ENCODE assay signal across 15 mouse cellular contexts in the genomic region with DNA sequence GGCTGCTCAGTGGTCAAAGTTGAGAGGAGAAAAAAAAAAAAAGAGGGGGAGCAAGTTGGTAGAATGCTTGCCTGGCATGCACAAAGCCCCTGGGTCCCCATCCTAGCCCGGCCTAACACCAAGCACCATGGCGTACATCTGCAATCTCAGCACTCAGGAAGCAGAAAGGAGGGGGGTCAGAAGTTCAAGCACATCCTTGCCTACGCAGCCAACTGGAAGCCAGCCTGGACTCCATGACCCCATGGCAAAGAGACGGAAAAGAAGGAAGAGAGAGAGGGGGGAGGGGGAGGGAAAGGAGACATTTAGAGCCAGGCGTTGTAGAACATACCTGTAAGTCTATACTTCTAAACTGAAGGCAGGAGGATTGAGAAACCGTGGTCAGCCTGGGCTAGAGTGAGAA. TPM values are rescaled to one million over a fixed set of nuclear protein-coding genes. Genes with fewer than 3 reads are reported as not detected.
A peak's percentile ranks its signal among the peaks of the same experiment; 100 is the strongest.
DNase-seq lines count a peak whose midpoint lies in the region; ATAC-seq and TF ChIP-seq lines count a peak whose summit lies in the region.
"Had no signal": no experiment of that assay in that cellular context is flagged by ENCODE, and none has a peak within 500 bp of the region (broad histone marks: within the 10 kb centered on the region; RNA-seq: fewer than 3 reads in every experiment).

No protein-coding gene starts in this region.

- ATAC-seq in liver, embryonic 11.5 days (replicated peaks; ENCODE audit: low FRiP score), result no peak
- ATAC-seq in lung, embryonic 14.5 days (ENCODE audit: insufficient read depth), result peak; percentile 32; the same call in 1 of the 2 replicates
- ATAC-seq: CD4-positive, CD25-positive, alpha-beta regulatory T cell, adult 4 months had no signal

- peaks cover 2% of the 10 kb centered on the region for H3K4me1 ChIP-seq in liver, adult 2 months (ENCODE audit: control insufficient read depth, insufficient read depth, low read length)
- no peaks in the 10 kb centered on the region for H3K4me1 ChIP-seq in liver, embryonic 11.5 days (replicated peaks; ENCODE audit: control insufficient read depth, insufficient read depth, low read length)
- H3K4me1 ChIP-seq in lung, embryonic 14.5 days (ENCODE audit: insufficient read depth), result peaks cover 13% of the 10 kb centered on the region; the same call in 1 of the 2 replicates
- peaks cover 20% of the 10 kb centered on the region for H3K4me1 ChIP-seq in hindbrain, embryonic 10.5 days (replicated peaks)

- no peaks in the 10 kb centered on the region for H3K79me2 ChIP-seq in liver, adult 2 months (ENCODE audit: control insufficient read depth, insufficient read depth, low read length)

- TF ChIP-seq CTCF in liver, adult 2 months (IDR thresholded peaks at IDR 0.05; ENCODE audit: low read depth, low read length), result no peak
- no peak for TF ChIP-seq CTCF in lung, embryonic 14.5 days (IDR thresholded peaks at IDR 0.05; ENCODE audit: low read depth)

- no peaks in the 10 kb centered on the region for H3K27me3 ChIP-seq in liver, adult 2 months (ENCODE audit: control insufficient read depth, insufficient read depth, low read length)
- no peaks in the 10 kb centered on the region for H3K27me3 ChIP-seq in liver, embryonic 11.5 days (replicated peaks; ENCODE audit: control insufficient read depth, insufficient read depth, low read length)
- no peaks in the 10 kb centered on the region for H3K27me3 ChIP-seq in lung, embryonic 14.5 days (ENCODE audit: insufficient read depth, low read length)
- H3K27me3 ChIP-seq in hindbrain, embryonic 10.5 days (ENCODE audit: insufficient read depth, poor library complexity, severe bottlenecking), result no peaks in the 10 kb centered on the region
- H3K27me3 ChIP-seq: intestine, embryonic 15.5 days; stomach, embryonic 15.5 days had no signal

- H3K36me3 ChIP-seq in liver, adult 2 months (ENCODE audit: control insufficient read depth, insufficient read depth, low read length), result no peaks in the 10 kb centered on the region
- H3K36me3 ChIP-seq in liver, embryonic 11.5 days (ENCODE audit: control insufficient read depth, insufficient read depth, low read length), result no peaks in the 10 kb centered on the region
- H3K36me3 ChIP-seq in lung, embryonic 14.5 days (ENCODE audit: insufficient read depth), result no peaks in the 10 kb centered on the region
- no peaks in the 10 kb centered on the region for H3K36me3 ChIP-seq in hindbrain, embryonic 10.5 days
- H3K36me3 ChIP-seq: intestine, embryonic 15.5 days; stomach, embryonic 15.5 days had no signal

- H3K4me3 ChIP-seq in liver, adult 2 months (ENCODE audit: insufficient read depth, low read depth, low read length), result no peak overlapping the region
- H3K4me3 ChIP-seq in liver, embryonic 11.5 days (ENCODE audit: low read depth, low read length), result no peak overlapping the region
- H3K4me3 ChIP-seq in lung, embryonic 14.5 days (ENCODE audit: low read depth, low read length), result no peak overlapping the region
- no peak overlapping the region for H3K4me3 ChIP-seq in hindbrain, embryonic 10.5 days
- H3K4me3 ChIP-seq: heart, adult 2 months; intestine, embryonic 15.5 days; stomach, embryonic 15.5 days had no signal

- TF ChIP-seq POLR2A in liver, adult 2 months (IDR thresholded peaks at IDR 0.05; ENCODE audit: extremely low read depth, insufficient read depth, low read length), result no peak

- H3K9me3 ChIP-seq in liver, embryonic 11.5 days (ENCODE audit: control insufficient read depth, low read length), result no peaks in the 10 kb centered on the region
- H3K9me3 ChIP-seq in lung, embryonic 14.5 days (ENCODE audit: low read depth, low read length), result no peaks in the 10 kb centered on the region
- no peaks in the 10 kb centered on the region for H3K9me3 ChIP-seq in hindbrain, embryonic 10.5 days
- H3K9me3 ChIP-seq: intestine, embryonic 15.5 days; stomach, embryonic 15.5 days had no signal

- H3K9ac ChIP-seq in liver, adult 2 months (ENCODE audit: low read depth, low read length), result no peak overlapping the region
- no peak overlapping the region for H3K9ac ChIP-seq in liver, embryonic 11.5 days (ENCODE audit: low read depth, low read length)
- no peak overlapping the region for H3K9ac ChIP-seq in lung, embryonic 14.5 days
- H3K9ac ChIP-seq: intestine, embryonic 15.5 days; stomach, embryonic 15.5 days had no signal

- 36% methylated on average over 6 of the region's 6 CpGs for WGBS in liver, adult 2 months
- 50% methylated on average over 6 of the region's 6 CpGs for WGBS in liver, embryonic 11.5 days
- WGBS in lung, embryonic 14.5 days, result 34% methylated on average over 6 of the region's 6 CpGs
- WGBS in hindbrain, embryonic 10.5 days, result 62% methylated on average over 6 of the region's 6 CpGs

- DNase-seq in liver, adult 2 months (ENCODE audit: extremely low read depth, low read depth, low spot score), result peak; percentile 60
- no peak for DNase-seq in liver, embryonic 11.5 days (ENCODE audit: low spot score)
- peak; percentile 59 for DNase-seq in kidney, postnatal 10 days
- peak; percentile 27 for DNase-seq in lung, embryonic 14.5 days
- DNase-seq in cerebellum, adult 9-10 months, result no peak
- DNase-seq in left cerebral cortex, postnatal 25 days (ENCODE audit: low spot score in 2 of 2), result no peak
- DNase-seq in heart, postnatal 14 days, result no peak
- no peak for DNase-seq in hindbrain, embryonic 10.5 days (ENCODE audit: low spot score)
- DNase-seq: heart, adult 2 months; right cerebral cortex, postnatal 25 days had no signal

- H3K27ac ChIP-seq in liver, adult 2 months (replicated peaks; ENCODE audit: insufficient read depth, low read depth, low read length), result no peak overlapping the region
- no peak overlapping the region for H3K27ac ChIP-seq in liver, embryonic 11.5 days (ENCODE audit: low read depth, low read length)
- peak overlapping the region; percentile 70; the same call in 1 of the 2 replicates for H3K27ac ChIP-seq in lung, embryonic 14.5 days (ENCODE audit: low read depth)
- no peak overlapping the region for H3K27ac ChIP-seq in hindbrain, embryonic 10.5 days
- H3K27ac ChIP-seq: heart, adult 2 months; intestine, embryonic 15.5 days; macrophage; stomach, embryonic 15.5 days had no signal

- no peak overlapping the region for H3K4me2 ChIP-seq in liver, embryonic 11.5 days
- 0 out of 2 replicates have a peak overlapping the region, but pooled peaks have one; percentile 2 for H3K4me2 ChIP-seq in lung, embryonic 14.5 days
- H3K4me2 ChIP-seq: intestine, embryonic 15.5 days; stomach, embryonic 15.5 days had no signal

- intact Hi-C loops in left cerebral cortex, postnatal 25 days (cut with DNase I), result loop anchor here (2.0 to 5.0 kb wide), 3 partner anchors 40 to 182 kb away; partner anchors contain the start of gene Lrp6
- intact Hi-C loops in heart, postnatal 14 days (cut with DNase I), result loop anchor here (2.0 to 5.0 kb wide), 3 partner anchors 36 to 134 kb away; partner anchors contain the start of gene Lrp6

RNA-seq across cellular contexts. Expression of gene Mansc1, which starts 25.7 kb away (rescaled TPM):
- total RNA-seq in liver, adult 2 months (2014; rRNA removed), result 1.0 TPM in 2 replicates
- 0.70 and 0.83 TPM in 2 replicates for polyA plus RNA-seq in liver, adult 2 months (2012; rRNA removed)
- 1.0 and 1.9 TPM in 2 replicates for polyA plus RNA-seq in liver, embryonic 11.5 days (2014; fragmentation: Nextera tagmentation; extraction: Ambion mirVana)
- polyA plus RNA-seq in lung, embryonic 14.5 days (2014; fragmentation: Nextera tagmentation; extraction: Ambion mirVana), result 5.8 and 5.9 TPM in 2 replicates
- total RNA-seq in left cerebral cortex, postnatal 25 days (2021), result 10 to 100 TPM in 1 of 2 experiments, 1 to 10 TPM in 1; 9.9 to 10.0 TPM
- 1 to 10 TPM; 5.5 to 7.4 TPM for total RNA-seq in heart, postnatal 14 days (2021)
- polyA plus RNA-seq in hindbrain, embryonic 10.5 days (2016; fragmentation: Nextera tagmentation; extraction: Ambion mirVana), result 0.95 and 1.2 TPM in 2 replicates
- total RNA-seq: neutrophil, adult 5-6 weeks had no signal

RNA-seq across cellular contexts. Expression of gene Borcs5, which starts 32.8 kb away (rescaled TPM):
- 5.7 and 6.6 TPM in 2 replicates for total RNA-seq in liver, adult 2 months (2014; rRNA removed)
- 11.5 and 12.4 TPM in 2 replicates for polyA plus RNA-seq in liver, adult 2 months (2012; rRNA removed)
- polyA plus RNA-seq in liver, embryonic 11.5 days (2014; fragmentation: Nextera tagmentation; extraction: Ambion mirVana), result 18.0 and 19.0 TPM in 2 replicates
- polyA plus RNA-seq in lung, embryonic 14.5 days (2014; fragmentation: Nextera tagmentation; extraction: Ambion mirVana), result 13.9 and 14.6 TPM in 2 replicates
- total RNA-seq in left cerebral cortex, postnatal 25 days (2021), result 10 to 100 TPM; 32.1 to 36.1 TPM
- total RNA-seq in heart, postnatal 14 days (2021), result 1 to 10 TPM; 9.1 to 9.9 TPM
- 20.1 and 28.7 TPM in 2 replicates for polyA plus RNA-seq in hindbrain, embryonic 10.5 days (2016; fragmentation: Nextera tagmentation; extraction: Ambion mirVana)

RNA-seq across cellular contexts. Expression of gene Lrp6, which starts 39.8 kb away (rescaled TPM):
- 48.2 and 54.3 TPM in 2 replicates for total RNA-seq in liver, adult 2 months (2014; rRNA removed)
- polyA plus RNA-seq in liver, adult 2 months (2012; rRNA removed), result 15.0 and 15.1 TPM in 2 replicates
- polyA plus RNA-seq in liver, embryonic 11.5 days (2014; fragmentation: Nextera tagmentation; extraction: Ambion mirVana), result 14.1 and 17.1 TPM in 2 replicates
- polyA plus RNA-seq in lung, embryonic 14.5 days (2014; fragmentation: Nextera tagmentation; extraction: Ambion mirVana), result 34.0 and 35.8 TPM in 2 replicates
- total RNA-seq in left cerebral cortex, postnatal 25 days (2021), result 10 to 100 TPM; 45.9 to 47.0 TPM
- 10 to 100 TPM; 56.1 to 62.8 TPM for total RNA-seq in heart, postnatal 14 days (2021)
- 24.7 and 25.3 TPM in 2 replicates for polyA plus RNA-seq in hindbrain, embryonic 10.5 days (2016; fragmentation: Nextera tagmentation; extraction: Ambion mirVana)

Comparison
In these comparisons a context has a peak if more than half of its experiments do, and no peak if none do; other contexts are left out.
1. DNase-seq: peak in liver, adult 2 months (single experiment), kidney, postnatal 10 days (single experiment) and lung, embryonic 14.5 days (single experiment); none in liver, embryonic 11.5 days (single experiment), cerebellum, adult 9-10 months (single experiment), left cerebral cortex, postnatal 25 days (0 of 2), heart, postnatal 14 days (0 of 2) and hindbrain, embryonic 10.5 days (single experiment).